Mouse (Mus musculus): ENCODE data around the gene Vhl.

- TF ChIP-seq CTCF (conservative IDR thresholded peaks at IDR 0.05; ENCODE audit: low read length) (no peak), POU5F1 (IDR thresholded peaks at IDR 0.05; ENCODE audit: borderline replicate concordance, low read length) (no peak), NANOG (IDR thresholded peaks at IDR 0.05; ENCODE audit: borderline replicate concordance, low read length) (no peak)
These were observed 53.4 kb downstream of the Vhl start for GRCm38 (mm10) chr6:113677070-113677734.
